Mouse (Mus musculus): ENCODE data around the gene Ulk4. TPM values are rescaled to one million over a fixed set of nuclear protein-coding genes. Genes with fewer than 3 reads are reported as not detected.

Ulk4 gene
- total RNA-seq, 2 experiments from 2014 or later: 0.24 to 2.0 TPM

GRCm38 (mm10) chr9:121044471-121045206 is 232.4 kb downstream of the Ulk4 start:
- ATAC-seq (replicated peaks; ENCODE audit: low FRiP score, low TSS enrichment, poor library complexity, severe bottlenecking): no peak

- no peak for ATAC-seq (replicated peaks; ENCODE audit: low FRiP score, low TSS enrichment, poor library complexity, severe bottlenecking)
Measured at GRCm38 (mm10) chr9:121043021-121043420, 234.0 kb downstream of the Ulk4 start.

- ATAC-seq (replicated peaks; ENCODE audit: low FRiP score, low TSS enrichment, poor library complexity, severe bottlenecking): no peak
Measured at GRCm38 (mm10) chr9:121038396-121038795, 238.6 kb downstream of the Ulk4 start.

GRCm38 (mm10) chr9:121037975-121038374 is 239.0 kb downstream of the Ulk4 start:
- ATAC-seq (replicated peaks; ENCODE audit: low FRiP score, low TSS enrichment, poor library complexity, severe bottlenecking): no peak

- no peak for ATAC-seq (replicated peaks; ENCODE audit: low FRiP score, low TSS enrichment, poor library complexity, severe bottlenecking)
Measured at GRCm38 (mm10) chr9:121035296-121035695, 241.7 kb downstream of the Ulk4 start.

GRCm38 (mm10) chr9:121033596-121033995 is 243.4 kb downstream of the Ulk4 start:
- ATAC-seq (replicated peaks; ENCODE audit: low FRiP score, low TSS enrichment, poor library complexity, severe bottlenecking): no peak

GRCm38 (mm10) chr9:121032322-121032964 is 244.6 kb downstream of the Ulk4 start:
- no peak; the same call in 1 of the 2 replicates for ATAC-seq (replicated peaks; ENCODE audit: low FRiP score, low TSS enrichment, poor library complexity, severe bottlenecking)

GRCm38 (mm10) chr9:121030949-121031348 is 246.0 kb downstream of the Ulk4 start:
- ATAC-seq (replicated peaks; ENCODE audit: low FRiP score, low TSS enrichment, poor library complexity, severe bottlenecking): no peak

- ATAC-seq (replicated peaks; ENCODE audit: low FRiP score, low TSS enrichment, poor library complexity, severe bottlenecking): no peak
Measured at GRCm38 (mm10) chr9:121029786-121030185, 247.2 kb downstream of the Ulk4 start.

- ATAC-seq (replicated peaks; ENCODE audit: low FRiP score, low TSS enrichment, poor library complexity, severe bottlenecking): no peak
Measured at GRCm38 (mm10) chr9:121023526-121024264, 253.3 kb downstream of the Ulk4 start.

GRCm38 (mm10) chr9:121020360-121020759 is 256.6 kb downstream of the Ulk4 start:
- no peak for ATAC-seq (replicated peaks; ENCODE audit: low FRiP score, low TSS enrichment, poor library complexity, severe bottlenecking)

GRCm38 (mm10) chr9:121019932-121020331 is 257.1 kb downstream of the Ulk4 start:
- no peak for ATAC-seq (replicated peaks; ENCODE audit: low FRiP score, low TSS enrichment, poor library complexity, severe bottlenecking)

GRCm38 (mm10) chr9:121018524-121019315 is 258.3 kb downstream of the Ulk4 start:
- ATAC-seq (replicated peaks; ENCODE audit: low FRiP score, low TSS enrichment, poor library complexity, severe bottlenecking): peak; percentile 53; the same call in 1 of the 2 replicates

- ATAC-seq (replicated peaks; ENCODE audit: low FRiP score, low TSS enrichment, poor library complexity, severe bottlenecking): no peak
Measured at GRCm38 (mm10) chr9:121015810-121016502, 261.0 kb downstream of the Ulk4 start.

- ATAC-seq (replicated peaks; ENCODE audit: low FRiP score, low TSS enrichment, poor library complexity, severe bottlenecking): 0 out of 2 replicates have a peak, but pooled peaks have one; percentile 24
Measured at GRCm38 (mm10) chr9:121011540-121011939, 265.5 kb downstream of the Ulk4 start.

GRCm38 (mm10) chr9:121010544-121010943 is 266.5 kb downstream of the Ulk4 start:
- ATAC-seq (replicated peaks; ENCODE audit: low FRiP score, low TSS enrichment, poor library complexity, severe bottlenecking): no peak

- ATAC-seq (replicated peaks; ENCODE audit: low FRiP score, low TSS enrichment, poor library complexity, severe bottlenecking): no peak
Measured at GRCm38 (mm10) chr9:121005961-121006360, 271.0 kb downstream of the Ulk4 start.

- no peak for ATAC-seq (replicated peaks; ENCODE audit: low FRiP score, low TSS enrichment, poor library complexity, severe bottlenecking)
Measured at GRCm38 (mm10) chr9:121001681-121002540, 275.1 kb downstream of the Ulk4 start.
